Mouse (Mus musculus): ENCODE results near the gene Cdrt4.
A peak's percentile ranks its signal among the peaks of the same experiment; 100 is the strongest.

The Cdrt4 gene

DNA sequence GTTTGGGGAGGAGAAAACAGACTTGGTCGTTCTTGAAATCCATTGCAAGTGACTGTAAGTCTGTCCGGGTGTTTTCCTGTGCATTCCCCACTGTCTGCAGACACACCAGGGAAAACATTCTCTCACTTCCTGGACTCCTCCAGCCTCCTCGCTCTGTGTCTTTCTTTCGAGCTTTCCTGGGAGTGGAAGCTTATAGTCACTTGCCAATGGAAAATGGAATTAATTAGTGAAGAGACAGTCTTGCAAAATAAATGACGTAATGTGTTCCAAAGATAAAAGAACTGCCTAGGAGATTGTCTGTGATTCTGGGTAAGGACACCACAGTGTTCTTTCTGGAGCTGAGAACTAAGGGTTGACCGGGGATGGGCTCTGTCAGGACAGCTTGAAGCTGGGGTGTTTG, 7.5 kb upstream of the Cdrt4 start:
- peak; percentile 59 for DNase-seq (ENCODE audit: low read depth, low spot score)

DNA sequence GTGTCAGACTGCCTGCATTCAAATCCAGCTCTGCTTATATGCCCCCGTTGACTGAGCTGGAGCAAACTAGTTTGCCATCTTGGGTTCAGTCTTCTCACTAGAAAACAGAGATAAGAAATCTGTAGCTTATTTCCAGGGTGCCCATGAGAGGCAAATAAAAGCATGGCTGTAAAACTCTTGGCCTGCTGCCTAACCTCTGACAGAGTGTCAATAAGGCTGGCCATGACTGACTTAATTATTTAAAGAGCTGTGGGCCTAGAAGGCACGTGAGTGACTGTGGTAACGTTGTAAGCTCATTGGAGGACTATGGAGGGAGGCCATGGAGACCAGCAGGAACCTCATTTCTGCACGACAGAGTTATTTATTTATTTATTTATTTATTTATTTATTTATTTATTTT, 5.5 kb upstream of the Cdrt4 start:
- DNase-seq (ENCODE audit: low read depth, low spot score): no peak

DNA sequence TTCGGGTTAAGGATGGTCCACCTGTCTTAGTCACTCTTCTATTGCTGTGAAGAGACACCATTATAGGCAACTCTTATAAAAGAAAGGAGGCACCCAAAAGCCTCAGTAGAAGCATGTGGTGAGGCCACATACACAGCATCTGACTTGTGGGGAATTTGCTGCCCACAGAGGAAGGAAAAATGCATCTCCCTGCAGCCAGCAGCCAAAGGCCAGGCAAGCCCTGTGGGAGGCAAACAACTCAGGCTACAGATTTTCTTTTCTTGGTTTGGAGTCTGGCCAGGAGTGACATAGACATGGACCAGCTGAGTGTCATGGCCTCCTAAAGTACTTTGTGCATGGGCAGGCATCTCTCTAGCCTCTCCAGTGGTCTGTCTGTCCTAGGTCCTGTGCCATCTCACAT, 1.4 kb upstream of the Cdrt4 start:
- no peak for DNase-seq (ENCODE audit: low read depth, low spot score)

DNA sequence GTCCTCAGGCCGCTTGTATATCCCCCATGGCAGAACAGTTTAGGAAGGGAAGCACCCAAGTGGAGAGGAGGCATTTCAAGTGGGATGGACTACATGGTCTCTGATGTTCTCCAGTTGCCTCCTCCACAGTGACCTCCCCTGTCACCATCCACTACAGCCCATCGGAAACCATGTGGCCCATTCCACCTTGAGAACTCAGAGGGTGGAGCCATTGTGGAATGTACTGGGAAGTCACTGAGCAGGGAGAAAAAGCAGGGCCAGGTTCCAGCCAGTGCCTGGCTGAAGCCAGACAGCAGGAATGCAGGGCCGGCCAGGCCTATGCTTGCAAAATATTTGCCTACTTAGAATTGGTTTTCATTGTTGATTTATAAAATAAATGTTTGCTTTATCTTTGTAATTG, 3.8 kb downstream of the Cdrt4 start:
- DNase-seq (ENCODE audit: low read depth, low spot score): no peak

DNA sequence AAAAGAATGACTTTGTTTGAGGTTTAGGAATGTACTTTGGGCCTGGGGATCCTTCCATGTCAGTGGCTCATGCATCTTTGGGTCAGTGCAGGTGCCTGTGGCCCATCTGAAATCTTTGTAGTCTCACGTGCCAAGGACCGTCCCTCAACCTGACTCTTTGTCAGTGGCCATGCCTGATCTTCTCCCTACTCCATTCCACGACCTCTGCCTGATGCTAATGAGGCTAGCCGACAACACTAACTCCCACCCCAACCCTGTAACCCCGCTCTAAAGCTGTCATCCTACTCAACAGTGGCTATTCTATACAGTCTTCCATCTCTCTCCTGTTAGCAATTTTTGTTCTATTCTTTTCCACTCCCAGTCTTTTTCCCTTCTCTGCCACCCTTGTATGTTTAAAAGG, 4.2 kb downstream of the Cdrt4 start:
- DNase-seq (ENCODE audit: low read depth, low spot score): no peak

DNA sequence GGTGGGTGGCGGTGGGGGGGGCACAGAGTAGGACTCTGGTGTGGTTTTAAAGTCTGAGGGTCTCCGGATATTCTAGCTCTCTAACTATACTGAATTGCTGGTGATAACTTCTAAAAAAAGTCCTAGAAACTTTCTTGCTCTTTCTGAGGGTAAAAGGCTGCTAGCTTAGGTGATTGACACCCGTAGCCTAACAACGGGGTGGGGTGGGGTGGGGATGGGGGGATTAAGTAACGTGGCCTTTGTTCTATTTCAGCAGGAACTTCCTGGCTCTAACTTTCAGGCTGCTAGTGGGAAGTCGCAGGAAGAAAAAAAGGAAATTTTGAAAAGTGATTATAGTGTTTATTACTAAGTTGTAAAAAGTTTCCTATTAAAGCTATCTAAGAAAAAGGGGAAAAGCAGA, 4.8 kb downstream of the Cdrt4 start:
- DNase-seq (ENCODE audit: low read depth, low spot score): no peak

DNA sequence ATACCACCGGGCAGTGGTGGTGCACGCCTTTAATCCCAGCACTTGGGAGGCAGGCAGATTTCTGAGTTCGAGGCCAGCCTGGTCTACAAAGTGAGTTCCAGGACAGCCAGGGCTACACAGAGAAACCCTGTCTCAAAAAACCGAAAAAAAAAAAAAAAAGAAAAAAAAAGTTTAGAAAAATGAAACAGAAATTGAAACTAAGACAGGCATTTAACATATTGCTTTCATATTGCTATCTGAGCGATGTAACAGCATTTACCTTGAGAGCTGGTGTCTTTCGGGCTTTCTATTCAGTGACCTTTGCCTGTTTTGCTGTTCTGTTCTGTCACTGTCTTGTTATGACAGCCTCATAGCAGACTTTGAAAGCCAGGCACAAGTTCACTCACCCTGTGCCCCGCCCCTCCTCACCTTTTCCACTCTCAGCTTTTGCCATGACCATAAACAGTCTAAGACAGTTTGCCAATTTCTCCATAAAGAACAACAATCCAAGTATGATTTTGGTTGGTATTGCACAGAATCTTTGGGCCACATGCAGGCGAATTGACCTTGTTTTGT, 6.7 kb downstream of the Cdrt4 start:
- no peak for DNase-seq (ENCODE audit: low read depth, low spot score)

DNA sequence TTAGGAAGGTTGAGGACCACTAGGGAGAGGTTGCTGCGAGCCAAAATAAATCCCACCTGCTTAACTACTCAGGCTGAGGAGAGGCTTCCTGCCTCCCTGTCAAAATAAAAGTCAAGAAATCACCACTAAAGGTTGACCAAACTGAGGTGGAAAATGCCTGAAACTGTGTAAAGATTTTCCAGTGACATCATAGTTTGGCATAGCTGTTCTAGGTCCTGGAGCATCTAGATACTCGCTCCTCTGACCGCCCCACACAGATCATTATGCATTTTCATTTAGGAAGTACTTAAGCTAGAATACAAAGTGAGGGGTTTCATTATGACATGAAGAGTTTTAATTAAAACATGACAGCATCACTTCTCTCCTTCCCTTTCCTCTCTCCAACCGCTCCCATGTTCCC, 12.3 kb downstream of the Cdrt4 start:
- no peak for DNase-seq (ENCODE audit: low read depth, low spot score)

DNA sequence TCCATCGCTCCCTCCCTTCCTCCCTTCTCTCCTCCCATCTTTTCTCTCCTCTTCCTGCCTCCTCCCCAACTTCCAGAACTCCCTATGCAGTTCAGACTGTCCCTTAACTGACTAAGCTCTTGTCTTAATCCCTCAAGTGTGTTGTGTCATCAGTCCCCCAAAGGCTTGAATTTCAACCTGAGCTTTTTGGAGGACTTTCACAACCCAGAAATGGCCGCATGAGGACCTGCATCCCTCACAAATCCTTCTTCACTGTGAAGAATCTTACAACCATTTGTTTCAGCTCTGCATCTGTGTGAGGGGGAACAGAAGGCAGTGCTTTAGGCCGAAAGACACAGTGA, 15.4 kb downstream of the Cdrt4 start:
- DNase-seq (ENCODE audit: low read depth, low spot score): no peak

DNA sequence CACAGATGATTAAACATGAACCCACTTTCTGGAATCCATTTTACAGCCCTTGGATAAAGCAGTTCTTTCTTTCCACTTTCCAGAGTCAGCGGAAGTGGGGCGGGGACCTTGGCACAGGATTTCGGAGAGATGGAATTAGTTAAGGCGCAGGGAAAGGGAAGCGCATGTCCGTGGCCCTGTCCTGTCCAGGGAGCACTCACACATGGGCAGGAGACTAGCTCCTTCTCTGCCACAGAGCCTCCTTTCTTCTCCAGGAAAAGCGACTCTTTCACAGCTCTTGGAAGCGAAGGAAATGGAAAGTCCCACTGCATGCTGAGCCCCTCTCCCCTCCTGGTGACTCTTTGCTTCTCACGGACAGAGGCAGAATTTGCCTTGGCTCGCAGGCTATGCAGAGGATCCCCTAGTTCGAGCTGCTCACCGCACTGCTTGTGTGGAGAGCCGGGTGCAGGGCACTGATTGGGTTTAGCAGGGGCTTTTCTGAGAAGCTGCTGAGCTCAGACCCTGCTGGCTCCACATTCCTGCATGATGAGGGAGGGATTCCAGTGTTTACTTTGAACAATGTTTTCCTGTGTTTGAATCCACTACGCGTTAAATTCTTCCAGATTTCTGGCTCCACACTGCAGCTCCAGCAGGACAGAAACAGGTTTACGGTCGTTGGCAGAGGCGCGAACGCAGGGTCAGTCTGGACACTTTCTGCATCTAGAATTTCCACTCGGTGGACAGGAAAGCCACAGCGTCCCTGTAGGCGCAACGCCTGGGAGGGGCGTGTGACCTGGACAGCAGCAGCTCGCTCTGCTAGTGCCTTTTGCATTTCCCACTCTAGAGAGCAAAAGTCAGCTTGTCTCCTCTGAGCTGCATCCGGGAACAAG, 16.0 kb downstream of the Cdrt4 start:
- peak; percentile 76 for DNase-seq (ENCODE audit: low read depth, low spot score)

DNA sequence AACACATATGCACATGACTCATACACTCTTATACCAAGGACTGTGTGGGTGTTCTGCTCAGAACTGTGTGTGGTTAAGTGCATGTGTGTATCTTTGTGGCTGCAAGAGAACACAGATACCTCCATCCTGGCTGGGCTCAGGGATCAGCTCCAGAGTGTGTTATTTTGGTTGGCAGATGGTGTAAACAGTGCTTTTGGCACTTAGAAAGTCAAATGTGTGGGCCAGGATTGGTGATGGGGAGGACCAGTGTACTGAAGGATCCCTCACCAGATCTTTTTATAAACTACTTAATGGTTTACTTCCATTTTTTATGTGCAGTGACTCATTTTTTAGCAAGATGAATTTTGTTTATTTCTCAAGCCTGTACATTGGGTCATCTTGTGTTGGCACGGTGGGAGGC, 26.2 kb downstream of the Cdrt4 start:
- DNase-seq (ENCODE audit: low read depth, low spot score): no peak

DNA sequence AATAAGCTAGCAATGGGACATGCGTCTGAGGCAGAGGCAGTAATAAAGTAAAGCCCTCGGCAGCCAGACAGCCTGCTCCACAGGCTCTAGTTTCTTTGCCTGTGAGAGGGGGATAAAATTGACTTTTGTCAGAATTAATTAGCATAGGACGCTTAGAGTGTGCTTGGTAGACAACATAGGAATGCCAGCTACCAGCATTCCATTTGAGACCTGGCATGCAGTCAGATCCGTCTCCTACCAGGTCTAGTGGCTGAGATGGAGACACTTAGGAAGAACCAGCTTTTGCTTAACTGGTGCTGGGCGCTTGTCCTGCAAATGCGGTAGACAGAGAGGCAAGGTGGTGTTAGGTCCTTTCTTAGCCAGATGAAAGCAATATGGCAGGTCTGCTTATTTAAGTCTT, 27.9 kb downstream of the Cdrt4 start:
- no peak for DNase-seq (ENCODE audit: low read depth, low spot score)

DNA sequence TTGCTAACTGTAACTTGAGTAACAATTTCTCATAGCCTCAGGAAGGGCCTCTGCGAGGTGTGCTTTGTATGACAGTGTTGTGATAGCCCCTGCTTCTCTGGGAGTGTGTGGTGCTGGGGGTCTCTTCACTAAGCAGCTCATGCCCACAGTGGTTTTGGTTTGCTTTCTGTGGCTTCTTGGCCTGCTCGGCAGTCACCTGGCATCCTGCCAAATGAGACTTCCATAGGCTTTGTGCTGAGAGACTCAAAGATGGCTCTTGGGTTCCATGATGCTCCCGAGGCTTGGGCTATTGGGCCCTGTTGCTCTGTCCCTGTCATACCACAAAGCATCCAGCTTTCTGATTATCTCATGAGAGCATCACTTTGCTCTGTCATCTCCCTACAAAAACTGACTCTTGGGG, 30.7 kb downstream of the Cdrt4 start:
- no peak for DNase-seq (ENCODE audit: low read depth, low spot score)

DNA sequence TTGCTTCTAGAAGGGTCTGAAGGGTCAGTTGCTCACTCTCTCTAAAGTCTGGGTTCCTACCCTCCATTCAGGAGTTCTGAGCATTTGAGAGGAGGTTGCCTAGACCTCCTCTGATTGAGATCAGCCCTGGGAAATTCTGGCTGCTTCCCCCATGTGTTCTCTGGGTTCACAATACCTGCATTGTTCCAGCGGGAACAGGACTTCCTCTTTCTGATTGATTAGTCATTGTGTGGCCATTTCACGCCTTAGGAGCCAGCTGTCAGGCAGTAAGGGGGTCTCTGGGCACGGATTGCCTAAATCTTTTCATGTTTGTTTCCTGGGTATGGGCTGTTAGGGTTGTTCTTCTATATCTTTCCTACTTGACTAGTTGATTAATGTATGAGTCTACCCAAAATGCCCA, 32.8 kb downstream of the Cdrt4 start:
- no peak for DNase-seq (ENCODE audit: low read depth, low spot score)

DNA sequence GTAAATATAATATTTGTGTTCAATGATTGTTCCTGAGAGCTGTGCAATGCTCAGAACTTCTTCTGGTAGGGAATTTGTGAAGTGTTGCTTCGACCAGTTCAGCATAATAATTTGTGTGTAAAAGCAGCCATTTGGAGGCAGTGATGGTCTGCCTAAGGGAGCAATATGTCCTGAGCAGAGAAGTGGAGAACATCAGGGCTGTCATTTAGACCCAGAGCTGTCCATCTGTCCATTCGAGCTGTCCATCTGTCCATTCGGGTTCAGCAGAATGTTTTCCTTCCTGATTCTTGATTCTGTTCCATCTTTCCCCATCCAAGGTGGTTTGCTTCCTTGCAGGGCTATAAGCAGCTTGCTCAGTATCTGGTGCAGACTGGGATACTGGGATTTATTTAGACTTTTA, 33.4 kb downstream of the Cdrt4 start:
- no peak for DNase-seq (ENCODE audit: low read depth, low spot score)

DNA sequence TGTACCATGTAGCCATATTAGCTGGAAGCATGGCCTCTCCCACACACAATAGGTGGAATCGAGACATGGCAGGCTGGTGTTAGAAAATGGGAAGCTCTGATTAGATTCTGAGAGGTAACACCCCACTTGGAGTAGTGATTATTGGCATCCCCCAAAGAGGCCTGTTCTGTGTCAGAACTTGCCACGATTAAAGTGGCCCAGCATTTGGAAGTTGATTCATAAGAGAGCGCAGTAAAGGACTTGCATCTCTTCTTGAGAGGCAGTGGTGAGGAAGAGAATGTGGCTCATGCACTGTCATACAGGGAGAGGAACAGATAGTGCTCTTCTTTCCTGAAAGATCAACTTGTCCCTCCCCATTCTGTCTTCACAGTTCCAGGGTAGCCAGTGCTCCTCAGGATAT, 34.1 kb downstream of the Cdrt4 start:
- DNase-seq (ENCODE audit: low read depth, low spot score): no peak

DNA sequence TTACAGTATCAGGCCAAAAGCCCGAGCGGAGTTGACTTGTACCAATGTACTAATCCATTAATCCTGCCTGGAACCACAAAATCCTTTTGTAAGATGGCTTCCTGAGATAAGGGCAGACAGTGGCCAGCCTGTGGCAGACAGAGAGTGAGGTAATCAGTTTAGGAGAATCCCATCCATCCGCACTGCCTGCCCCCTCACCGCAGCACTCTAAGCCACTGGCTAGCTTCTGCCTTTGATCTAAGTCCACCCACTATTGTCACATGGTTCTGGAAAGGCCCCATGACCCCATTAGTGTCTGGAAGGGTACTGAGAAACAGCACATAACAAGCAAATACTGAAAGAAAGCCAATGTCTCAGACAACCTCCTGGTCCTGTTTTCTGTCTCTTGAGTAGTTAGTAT, 35.6 kb downstream of the Cdrt4 start:
- DNase-seq (ENCODE audit: low read depth, low spot score): no peak

DNA sequence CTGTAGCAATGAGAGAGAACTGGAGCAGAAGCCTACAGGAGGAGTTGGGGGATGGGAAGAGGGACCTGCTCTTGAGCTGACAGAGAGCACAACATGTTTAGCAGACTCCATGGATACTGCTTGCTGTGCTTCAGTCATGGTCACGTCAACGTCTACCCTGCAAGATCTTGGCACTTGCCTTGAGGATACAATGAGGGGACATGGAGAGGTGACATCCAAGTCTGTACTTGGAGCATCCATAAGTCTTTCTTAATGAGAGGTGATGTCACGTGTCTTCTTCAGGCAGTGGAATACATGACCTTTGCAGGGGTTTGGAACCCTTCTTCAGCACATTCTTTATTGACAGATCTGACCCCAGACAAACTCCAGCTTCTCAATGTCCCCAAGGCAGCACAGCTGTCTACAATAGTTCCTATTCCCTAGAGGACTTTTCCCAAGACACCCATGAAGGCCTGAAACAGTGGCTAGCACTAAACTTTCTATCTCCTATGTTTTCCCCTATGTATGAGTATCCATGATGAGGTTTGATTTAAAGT, 39.2 kb downstream of the Cdrt4 start:
- no peak for DNase-seq (ENCODE audit: low read depth, low spot score)

DNA sequence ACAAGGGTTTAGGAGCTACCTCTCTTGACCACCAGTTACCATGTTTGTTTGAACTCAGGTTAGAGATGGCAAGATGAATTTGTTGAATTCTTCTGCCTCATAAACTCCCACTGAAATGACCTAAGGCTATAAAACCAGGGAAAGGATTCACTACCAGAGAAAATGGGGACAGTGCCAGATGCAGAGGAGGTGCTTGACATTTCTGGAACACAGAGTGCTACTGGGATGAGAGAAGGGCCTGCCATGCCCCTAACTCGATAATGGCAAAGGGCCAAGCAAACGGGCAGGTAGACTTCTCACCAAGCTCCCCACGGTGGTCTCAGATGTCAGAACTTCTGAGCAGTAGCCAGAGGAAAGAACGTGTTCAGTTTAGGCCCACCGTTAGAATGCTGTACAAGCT, 39.8 kb downstream of the Cdrt4 start:
- no peak for DNase-seq (ENCODE audit: low read depth, low spot score)

DNA sequence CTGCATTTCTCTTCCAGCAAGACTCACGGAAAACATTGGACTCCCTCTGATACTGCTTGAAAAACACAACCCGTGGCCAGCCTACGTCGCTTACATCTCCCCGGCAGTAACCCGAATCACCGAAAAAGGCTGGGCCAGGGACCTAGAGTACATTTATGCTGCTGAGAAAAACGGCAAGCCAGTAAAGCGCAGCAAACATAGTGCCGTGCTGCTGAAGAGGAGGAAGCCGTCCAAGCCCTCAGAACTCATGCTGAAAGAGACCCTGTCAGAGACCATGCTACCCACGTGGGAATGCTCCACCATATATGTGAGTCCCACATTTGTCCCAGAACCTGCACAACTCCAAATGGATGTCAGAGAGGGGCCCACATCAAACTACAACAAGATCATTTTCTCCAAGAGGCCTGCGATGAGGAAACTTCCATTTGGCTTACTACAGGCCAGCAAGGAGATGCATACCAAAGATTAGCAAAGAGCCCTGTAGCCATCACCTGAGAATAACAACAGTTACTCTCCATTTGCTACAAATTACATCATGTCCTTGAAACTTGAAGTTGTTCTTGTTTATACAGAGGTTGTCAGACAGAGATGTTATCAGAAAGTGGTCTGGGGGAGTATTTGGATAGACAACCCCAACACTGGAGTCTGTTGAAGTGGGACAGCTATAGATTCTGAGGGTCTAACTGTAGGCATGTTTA, 41.7 kb downstream of the Cdrt4 start:
- no peak for DNase-seq (ENCODE audit: low read depth, low spot score)

DNA sequence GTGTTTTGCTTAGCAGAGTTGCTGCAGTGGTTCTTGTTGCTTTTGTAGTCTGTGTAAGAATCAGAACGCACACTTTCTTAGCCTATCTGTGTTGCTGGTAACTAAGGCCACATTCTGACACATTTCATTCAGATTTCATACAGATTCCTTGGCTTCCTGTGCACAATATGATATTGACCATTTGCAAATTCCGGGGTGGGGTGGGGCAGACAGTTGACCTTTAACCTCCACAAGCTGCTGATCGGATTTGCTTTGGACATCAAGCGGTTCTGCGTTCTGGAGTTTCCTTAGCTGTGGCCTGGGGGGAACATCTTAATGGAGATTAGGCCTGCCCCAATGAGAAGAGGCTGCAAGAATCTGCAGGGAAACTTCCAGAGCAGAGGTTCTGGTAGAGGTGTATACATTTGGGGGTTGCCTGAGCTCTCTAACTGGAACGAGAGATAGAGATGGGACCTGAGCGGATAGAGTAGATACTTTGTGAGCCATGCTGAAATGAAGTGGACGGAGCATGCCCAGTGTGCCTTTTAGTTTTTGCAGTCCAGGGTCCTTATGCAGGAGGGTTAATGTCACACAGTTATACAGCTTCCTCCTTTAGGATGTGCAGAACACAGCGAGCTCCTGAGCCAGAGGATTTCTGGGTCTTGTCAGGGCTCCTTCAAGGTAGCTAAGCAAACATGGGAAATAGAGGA, 44.2 kb downstream of the Cdrt4 start:
- DNase-seq (ENCODE audit: low read depth, low spot score): no peak

Measured in skeletal muscle tissue, adult 2 months (tissue).